Mouse (Mus musculus) myocyte (in vitro differentiated cells): ENCODE results near the gene Adgrg7. TPM values are rescaled to one million over a fixed set of nuclear protein-coding genes. Genes with fewer than 3 reads are reported as not detected.

ENCODE experiments used
- H3K27me3 ChIP-seq: one replicate; pipeline ENCODE4 v1.6.1; 2011; ENCODE audit not compliant: control insufficient read depth, insufficient read depth, insufficient read length
- H3K36me3 ChIP-seq: one replicate; pipeline ENCODE4 v1.6.1; 2011; ENCODE audit not compliant: control insufficient read depth, insufficient read depth
- H3K4me2 ChIP-seq: one replicate; pipeline ENCODE4 v1.6.1; 2011; ENCODE audit warnings: low read depth, control low read depth
- H3K4me3 ChIP-seq: one replicate; pipeline ENCODE4 v1.5.1; 2011; ENCODE audit warnings: mild to moderate bottlenecking, control low read depth, moderate library complexity
- H3K79me2 ChIP-seq: one replicate; pipeline ENCODE4 v1.6.1; 2011; ENCODE audit not compliant: control insufficient read depth, insufficient read depth
- H3ac ChIP-seq: one replicate; pipeline ENCODE4 v1.6.1; 2011; ENCODE audit not compliant: control insufficient read depth, insufficient read length
- CEBPB ChIP-seq: IDR thresholded peaks from 2 replicates; pipeline ENCODE4 v1.6.1; 2011; ENCODE audit warnings: mild to moderate bottlenecking, moderate library complexity; ENCODE audit not compliant: poor library complexity, insufficient read depth, severe bottlenecking
- E2F4 ChIP-seq: IDR thresholded peaks from one replicate; pipeline ENCODE4 v1.6.1; 2011; ENCODE audit warnings: mild to moderate bottlenecking, control low read depth, moderate library complexity; ENCODE audit not compliant: insufficient read depth
- MAX ChIP-seq: IDR thresholded peaks from one replicate; pipeline ENCODE4 v1.6.1; 2011; ENCODE audit warnings: low read depth, mild to moderate bottlenecking, control low read depth
- MYOD1 ChIP-seq, 3 experiments: IDR thresholded peaks; one replicate each; pipeline ENCODE4 v1.6.1; 2011; ENCODE audit warnings: control low read depth in 2 of 3, low read depth in 2 of 3, mild to moderate bottlenecking in 2 of 3, moderate library complexity in 1 of 3; ENCODE audit not compliant: insufficient read length in 2 of 3, control insufficient read depth in 1 of 3
- MYOG ChIP-seq, 3 experiments: IDR thresholded peaks; one replicate each; pipeline ENCODE4 v1.6.1; 2011; ENCODE audit warnings: control low read depth in 2 of 3, low read depth in 2 of 3, mild to moderate bottlenecking in 2 of 3; ENCODE audit not compliant: insufficient read length in 2 of 3, control insufficient read depth in 1 of 3, insufficient read depth in 1 of 3
- POLR2A ChIP-seq: IDR thresholded peaks from one replicate; pipeline ENCODE4 v1.6.1; 2011; ENCODE audit warnings: low read depth, mild to moderate bottlenecking, control low read depth, moderate library complexity; ENCODE audit not compliant: insufficient read length
- POLR2AphosphoS2 ChIP-seq: IDR thresholded peaks from one replicate; pipeline ENCODE4 v1.6.1; 2011; ENCODE audit warnings: low read depth, control low read depth; ENCODE audit not compliant: insufficient read length
- REST ChIP-seq: IDR thresholded peaks from one replicate; pipeline ENCODE4 v1.6.1; 2011; ENCODE audit warnings: mild to moderate bottlenecking, control low read depth, moderate library complexity; ENCODE audit not compliant: insufficient read depth, insufficient read length
- SRF ChIP-seq: IDR thresholded peaks from one replicate; pipeline ENCODE4 v1.6.1; 2011; ENCODE audit warnings: low read depth; ENCODE audit not compliant: control insufficient read depth, insufficient read length
- TCF12 ChIP-seq: IDR thresholded peaks from one replicate; pipeline ENCODE4 v1.6.1; 2011; ENCODE audit warnings: mild to moderate bottlenecking, control low read depth; ENCODE audit not compliant: poor library complexity, insufficient read depth, severe bottlenecking
- TCF3 ChIP-seq: IDR thresholded peaks from one replicate; pipeline ENCODE4 v1.6.1; 2011; ENCODE audit warnings: low read depth, control low read depth; ENCODE audit not compliant: insufficient read length
- USF1 ChIP-seq: IDR thresholded peaks from one replicate; pipeline ENCODE4 v1.6.1; 2011; ENCODE audit warnings: low read depth, mild to moderate bottlenecking, control low read depth, moderate library complexity
- polyA plus RNA-seq: library from polyadenylated mRNA; unstranded; fragments of >200 nt; fragmentation: generic; extraction: Trizol; gene quantifications from one replicate; pipeline ENCODE4 v1.2.1, GENCODE M21; 2012; ENCODE audit warnings: missing spikeins

Adgrg7 gene
- polyA plus RNA-seq: not detected

DNA sequence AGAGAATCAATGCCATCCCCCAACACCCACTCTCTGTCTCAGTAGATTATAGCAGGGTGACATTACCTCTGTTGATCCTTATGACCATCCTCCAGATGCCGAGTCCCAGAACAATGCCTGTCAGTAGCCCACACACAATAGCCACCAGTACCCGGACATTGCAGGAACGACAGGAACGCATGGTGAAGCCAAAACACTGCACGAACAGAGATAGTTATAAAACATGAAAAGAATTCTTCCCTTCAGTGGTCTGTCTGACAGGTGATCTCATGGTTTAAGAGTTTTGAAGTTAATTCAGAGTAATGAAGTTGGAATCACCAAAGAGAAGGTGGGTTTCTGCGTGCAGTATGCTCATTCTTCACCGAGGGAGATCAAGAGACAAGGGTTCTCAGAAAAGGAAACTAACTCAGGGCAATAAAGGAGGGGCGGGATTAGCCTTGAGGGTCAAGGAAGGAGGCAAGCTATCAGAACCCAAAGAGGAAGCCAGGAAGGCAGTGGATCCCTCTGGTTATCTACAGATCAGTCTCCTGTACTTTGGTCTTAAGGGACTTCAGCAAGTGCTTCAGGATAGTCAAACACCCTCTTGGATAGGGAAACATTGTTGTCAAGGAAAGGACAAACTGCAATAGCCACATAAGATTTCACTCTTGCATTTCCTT, at the start of gene Adgrg7:
Gene Adgrg7 (minus strand): TSS at position 375 of the 659 bp plus-strand sequence.
- no peak within 1 kb of the TSS for H3K4me3 ChIP-seq
- TF ChIP-seq MYOG (IDR thresholded peaks at IDR 0.05; ENCODE audit: control insufficient read depth in 1 of 3, insufficient read depth in 1 of 3, insufficient read length in 2 of 3, low read depth in 2 of 3) (no peak), POLR2A (no peak), TCF12 (no peak), TCF3 (no peak), CEBPB (no peak), USF1 (no peak), REST (no peak), POLR2AphosphoS2 (no peak)
- no peak within 1 kb of the TSS for H3K4me2 ChIP-seq
- H3ac ChIP-seq: no peak within 1 kb of the TSS
- no peaks in the 10 kb centered on the region for H3K79me2 ChIP-seq
- H3K27me3 ChIP-seq: no peaks in the 10 kb centered on the region
- H3K36me3 ChIP-seq: no peaks in the 10 kb centered on the region

GRCm38 (mm10) chr16:56842988-56843387, 47.3 kb upstream of the Adgrg7 start:
- TF ChIP-seq MYOG (IDR thresholded peaks at IDR 0.05; ENCODE audit: control insufficient read depth in 1 of 3, insufficient read depth in 1 of 3, insufficient read length in 2 of 3, low read depth in 2 of 3): no peak
- TF ChIP-seq TCF3: no peak
- TF ChIP-seq POLR2A: no peak
- no peak for TF ChIP-seq MYOD1 (IDR thresholded peaks at IDR 0.05; ENCODE audit: control insufficient read depth in 1 of 3, insufficient read length in 2 of 3, low read depth in 2 of 3)
- TF ChIP-seq SRF: no peak
- no peak for TF ChIP-seq CEBPB
- no peak for TF ChIP-seq E2F4
- no peak for TF ChIP-seq USF1
- TF ChIP-seq MAX: no peak
- no peak for TF ChIP-seq TCF12
- no peak for TF ChIP-seq POLR2AphosphoS2
- TF ChIP-seq REST: no peak
- no peaks in the 10 kb centered on the region for H3K36me3 ChIP-seq
- no peak overlapping the region for H3K4me3 ChIP-seq
- no peaks in the 10 kb centered on the region for H3K79me2 ChIP-seq
- H3ac ChIP-seq: no peak overlapping the region
- H3K27me3 ChIP-seq: no peaks in the 10 kb centered on the region
- H3K4me2 ChIP-seq: peak overlapping the region; percentile 12

GRCm38 (mm10) chr16:56833312-56833711, 37.7 kb upstream of the Adgrg7 start:
- no peaks in the 10 kb centered on the region for H3K27me3 ChIP-seq
- no peak overlapping the region for H3ac ChIP-seq
- H3K36me3 ChIP-seq: no peaks in the 10 kb centered on the region
- no peak overlapping the region for H3K4me2 ChIP-seq
- no peaks in the 10 kb centered on the region for H3K79me2 ChIP-seq
- TF ChIP-seq E2F4 (no peak), MAX (no peak), SRF (no peak), POLR2A (no peak), MYOG (IDR thresholded peaks at IDR 0.05; ENCODE audit: control insufficient read depth in 1 of 3, insufficient read depth in 1 of 3, insufficient read length in 2 of 3, low read depth in 2 of 3) (no peak), MYOD1 (IDR thresholded peaks at IDR 0.05; ENCODE audit: control insufficient read depth in 1 of 3, insufficient read length in 2 of 3, low read depth in 2 of 3) (no peak), USF1 (no peak), REST (no peak), TCF3 (no peak), TCF12 (no peak), CEBPB (no peak), POLR2AphosphoS2 (no peak)
- H3K4me3 ChIP-seq: no peak overlapping the region

DNA sequence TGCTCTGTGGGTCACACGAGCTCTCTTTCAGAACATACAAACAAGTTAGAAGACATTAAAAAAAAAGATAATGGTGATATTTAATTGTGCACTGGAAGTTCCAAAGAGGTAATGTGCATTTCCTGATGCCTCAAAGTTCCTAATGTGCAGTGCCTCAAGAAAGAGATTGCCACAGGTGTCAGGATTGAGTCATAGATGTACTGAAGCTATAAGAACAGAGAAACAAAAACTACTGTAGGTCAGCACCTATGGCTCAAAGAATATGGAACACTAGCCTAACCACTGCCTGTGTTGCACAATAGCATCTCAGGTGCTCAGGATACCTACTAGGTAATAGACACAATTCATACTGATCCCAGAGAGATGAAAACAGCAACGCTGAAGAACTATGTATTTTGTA, 36.3 kb upstream of the Adgrg7 start:
- Histone ChIP-seq H3K4me3 (no peak overlapping the region), H3K79me2 (no peaks in the 10 kb centered on the region), H3ac (no peak overlapping the region), H3K36me3 (no peaks in the 10 kb centered on the region), H3K4me2 (no peak overlapping the region), H3K27me3 (no peaks in the 10 kb centered on the region)
- TF ChIP-seq POLR2A (no peak), TCF3 (no peak), REST (no peak), POLR2AphosphoS2 (no peak), MYOD1 (IDR thresholded peaks at IDR 0.05; ENCODE audit: control insufficient read depth in 1 of 3, insufficient read length in 2 of 3, low read depth in 2 of 3) (no peak), SRF (no peak), TCF12 (no peak)
